Mouse (Mus musculus): ENCODE data around the gene Nup214. TPM values are rescaled to one million over a fixed set of nuclear protein-coding genes. Genes with fewer than 3 reads are reported as not detected.

Nup214 gene
- total and polyA plus RNA-seq, 3 experiments = 13.9 to 106 (median 50.9) TPM

DNA sequence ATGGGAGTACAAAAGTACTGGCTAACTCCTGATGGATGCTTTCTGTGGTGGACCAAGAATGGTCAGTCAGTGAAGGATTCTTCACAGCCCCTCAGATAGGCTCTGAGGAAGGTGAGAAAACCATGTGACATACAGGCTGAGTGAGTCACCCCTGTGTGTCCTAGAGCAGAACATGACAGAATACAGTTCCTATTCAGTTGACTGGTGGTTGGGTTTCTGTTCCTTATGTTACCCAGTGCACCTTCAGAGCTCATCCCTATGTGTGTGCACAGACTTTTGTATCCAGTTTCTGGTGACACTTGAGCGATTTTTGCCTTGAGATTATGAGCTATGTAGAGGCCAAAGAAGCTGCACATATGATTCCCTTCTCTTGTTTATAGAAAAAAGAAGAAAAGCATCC, 13.5 kb downstream of the Nup214 start:
- TF ChIP-seq E2F4 (IDR thresholded peaks at IDR 0.05; ENCODE audit: insufficient replicate concordance, low read depth, low read length) (no peak), SMC3 (IDR thresholded peaks at IDR 0.05; ENCODE audit: low read depth, low read length) (no peak), TCF12 (IDR thresholded peaks at IDR 0.05; ENCODE audit: low read depth, low read length) (no peak), ELF1 (IDR thresholded peaks at IDR 0.05; ENCODE audit: low read depth, low read length) (no peak), MXI1 (IDR thresholded peaks at IDR 0.05; ENCODE audit: low read depth, low read length) (no peak), CHD2 (IDR thresholded peaks at IDR 0.05; ENCODE audit: low read length) (no peak), CHD1 (IDR thresholded peaks at IDR 0.05; ENCODE audit: low read depth, low read length) (no peak), SIN3A (IDR thresholded peaks at IDR 0.05; ENCODE audit: low read length) (no peak), RAD21 (IDR thresholded peaks at IDR 0.05; ENCODE audit: low read depth, low read length) (no peak), JUND (conservative IDR thresholded peaks at IDR 0.05; ENCODE audit: low read depth, low read length) (0 out of 2 replicates have a peak, but pooled peaks have one; percentile 44), IRF4 (IDR thresholded peaks at IDR 0.05; ENCODE audit: low read depth, low read length) (peak; percentile 22; the same call in 1 of the 2 replicates), ZKSCAN1 (IDR thresholded peaks at IDR 0.05; ENCODE audit: borderline replicate concordance, low read depth, low read length) (no peak), USF2 (conservative IDR thresholded peaks at IDR 0.05; ENCODE audit: low read depth, low read length) (no peak), POLR2AphosphoS2 (IDR thresholded peaks at IDR 0.05; ENCODE audit: low read depth, low read length) (no peak), UBTF (IDR thresholded peaks at IDR 0.05; ENCODE audit: low read depth, low read length) (no peak), GABPA (IDR thresholded peaks at IDR 0.05; ENCODE audit: insufficient replicate concordance, low read depth, low read length) (no peak), MAX (IDR thresholded peaks at IDR 0.05; ENCODE audit: low read length) (0 out of 2 replicates have a peak, but pooled peaks have one; percentile 41), NRF1 (IDR thresholded peaks at IDR 0.05; ENCODE audit: low read depth, low read length) (no peak), KAT2A (IDR thresholded peaks at IDR 0.05; ENCODE audit: insufficient replicate concordance, low read length) (no peak), EP300 (IDR thresholded peaks at IDR 0.05; ENCODE audit: low read length) (peak; percentile 69), RCOR1 (conservative IDR thresholded peaks at IDR 0.05; ENCODE audit: low read depth, low read length) (no peak), ZNF384 (IDR thresholded peaks at IDR 0.05; ENCODE audit: low read depth, low read length) (no peak), NELFE (IDR thresholded peaks at IDR 0.05; ENCODE audit: low read depth, low read length) (no peak), PAX5 (IDR thresholded peaks at IDR 0.05; ENCODE audit: low read length) (no peak), JUN (IDR thresholded peaks at IDR 0.05; ENCODE audit: insufficient read depth, low read depth, low read length) (peak; percentile 25; the same call in 1 of the 2 replicates), HCFC1 (IDR thresholded peaks at IDR 0.05; ENCODE audit: low read depth, low read length) (no peak), USF1 (IDR thresholded peaks at IDR 0.05; ENCODE audit: low read depth, low read length) (no peak), ZC3H11A (IDR thresholded peaks at IDR 0.05; ENCODE audit: low read depth, low read length) (no peak), TBP (conservative IDR thresholded peaks at IDR 0.05; ENCODE audit: low read depth, low read length) (no peak), ETS1 (conservative IDR thresholded peaks at IDR 0.05; ENCODE audit: low read depth, low read length) (peak; percentile 46), CTCF (conservative IDR thresholded peaks at IDR 0.05 in 1 of 2, IDR thresholded peaks at IDR 0.05 in 1 of 2; ENCODE audit: low read depth in 2 of 2, low read length in 2 of 2) (no peak), ZMIZ1 (IDR thresholded peaks at IDR 0.05; ENCODE audit: low read depth, low read length) (no peak), MAFK (IDR thresholded peaks at IDR 0.05; ENCODE audit: insufficient replicate concordance, low read length) (no peak), MYC (IDR thresholded peaks at IDR 0.05; ENCODE audit: low read depth, low read length) (no peak), MAZ (IDR thresholded peaks at IDR 0.05; ENCODE audit: low read depth, low read length) (no peak), MEF2A (IDR thresholded peaks at IDR 0.05; ENCODE audit: borderline replicate concordance, low read depth, low read length) (0 out of 2 replicates have a peak, but pooled peaks have one; percentile 18), POLR2A (IDR thresholded peaks at IDR 0.05; ENCODE audit: low read depth, low read length) (no peak), BHLHE40 (IDR thresholded peaks at IDR 0.05; ENCODE audit: low read depth, low read length) (peak; percentile 16; the same call in 1 of the 2 replicates)
- H3K9ac ChIP-seq (ENCODE audit: insufficient read depth, low read depth) = no peak overlapping the region
- no peak overlapping the region for H3K27ac ChIP-seq (ENCODE audit: insufficient read depth, low read depth)
- no peak overlapping the region for H3K4me2 ChIP-seq (ENCODE audit: insufficient read depth, low read depth, poor library complexity, severe bottlenecking)
- in situ Hi-C loops (cut with MboI; ENCODE audit: low pct_ligation_motif_present, low pct_unique_long_range_greater_than_20kb, low sequenced_read_pairs) = no loop called here
- H3K9me3 ChIP-seq (replicated peaks; ENCODE audit: low read length) = no peaks in the 10 kb centered on the region
- dilution Hi-C loops (cut with MboI; ENCODE audit: extremely low pct_ligation_motif_present, extremely low pct_unique_long_range_greater_than_20kb, low sequenced_read_pairs) = no loop called here
- peaks cover 0 to 30% of the 10 kb centered on the region in 2 experiments; a peak in 2 of 4 replicates for H3K4me1 ChIP-seq (ENCODE audit: control insufficient read depth in 1 of 2, insufficient read depth in 2 of 2)
- peaks cover 75 to 99% of the 10 kb centered on the region in 2 experiments for H3K36me3 ChIP-seq (replicated peaks in 1 of 2; ENCODE audit: control insufficient read depth in 1 of 2, insufficient read depth in 1 of 2, low read length in 1 of 2)
- no peak overlapping the region for H3K4me3 ChIP-seq (replicated peaks in 1 of 3; ENCODE audit: low read depth in 2 of 3, low read length in 2 of 3, poor library complexity in 1 of 3)
- H3K79me2 ChIP-seq (replicated peaks; ENCODE audit: control insufficient read depth, extremely low read depth, insufficient read depth, poor library complexity, severe bottlenecking) = no peaks in the 10 kb centered on the region
- peak; percentile 62 for DNase-seq (ENCODE audit: extremely low read depth)
- no peaks in the 10 kb centered on the region for H3K27me3 ChIP-seq (replicated peaks)

Measured in CH12.LX (cell line).